Mouse (Mus musculus) R1 (cell line): ENCODE measurements around the gene Cyp3a16.
"Not testable (repeated sequence)": the region's sequence is repeated elsewhere in the genome, so short reads cannot be mapped to it uniquely, and the experiment has no call there.

Source experiments
- DNase-seq: peaks from one replicate; pipeline ENCODE4 v3.0.0-alpha.2; 2018; ENCODE audit warnings: low read depth, low spot score

Gene Cyp3a16

GRCm38 (mm10) chr5:145469623-145470022 lies at the start of gene Cyp3a16:
Gene Cyp3a16, minus strand, starts transcription at chr5:145469723.
- not testable (repeated sequence) for DNase-seq

GRCm38 (mm10) chr5:145490300-145490699 lies 20.8 kb upstream of the Cyp3a16 start:
- DNase-seq = no peak

GRCm38 (mm10) chr5:145464304-145465088 lies 5.0 kb downstream of the Cyp3a16 start:
- no peak for DNase-seq

GRCm38 (mm10) chr5:145462321-145462720 lies 7.2 kb downstream of the Cyp3a16 start:
- DNase-seq = no peak

GRCm38 (mm10) chr5:145454389-145454788 lies 15.1 kb downstream of the Cyp3a16 start:
- DNase-seq = no peak

- no peak for DNase-seq
These were observed 35.8 kb downstream of the Cyp3a16 start for GRCm38 (mm10) chr5:145433688-145434087.

- DNase-seq = no peak
These were observed 38.5 kb downstream of the Cyp3a16 start for GRCm38 (mm10) chr5:145431004-145431403.

- no peak for DNase-seq
These were observed 47.2 kb downstream of the Cyp3a16 start for GRCm38 (mm10) chr5:145422287-145422686.

- not testable (repeated sequence) for DNase-seq
These were observed 54.1 kb downstream of the Cyp3a16 start for GRCm38 (mm10) chr5:145415416-145415815.
